Mouse (Mus musculus) CD4-positive helper T cell, adult 2 months (primary cell): ENCODE measurements around the gene Atrn.

Source experiments
- DNase-seq: peaks from one replicate; pipeline ENCODE4 v3.0.0-alpha.2; 2012; ENCODE audit warnings: low read depth, missing footprints, low spot score

Gene Atrn

DNA sequence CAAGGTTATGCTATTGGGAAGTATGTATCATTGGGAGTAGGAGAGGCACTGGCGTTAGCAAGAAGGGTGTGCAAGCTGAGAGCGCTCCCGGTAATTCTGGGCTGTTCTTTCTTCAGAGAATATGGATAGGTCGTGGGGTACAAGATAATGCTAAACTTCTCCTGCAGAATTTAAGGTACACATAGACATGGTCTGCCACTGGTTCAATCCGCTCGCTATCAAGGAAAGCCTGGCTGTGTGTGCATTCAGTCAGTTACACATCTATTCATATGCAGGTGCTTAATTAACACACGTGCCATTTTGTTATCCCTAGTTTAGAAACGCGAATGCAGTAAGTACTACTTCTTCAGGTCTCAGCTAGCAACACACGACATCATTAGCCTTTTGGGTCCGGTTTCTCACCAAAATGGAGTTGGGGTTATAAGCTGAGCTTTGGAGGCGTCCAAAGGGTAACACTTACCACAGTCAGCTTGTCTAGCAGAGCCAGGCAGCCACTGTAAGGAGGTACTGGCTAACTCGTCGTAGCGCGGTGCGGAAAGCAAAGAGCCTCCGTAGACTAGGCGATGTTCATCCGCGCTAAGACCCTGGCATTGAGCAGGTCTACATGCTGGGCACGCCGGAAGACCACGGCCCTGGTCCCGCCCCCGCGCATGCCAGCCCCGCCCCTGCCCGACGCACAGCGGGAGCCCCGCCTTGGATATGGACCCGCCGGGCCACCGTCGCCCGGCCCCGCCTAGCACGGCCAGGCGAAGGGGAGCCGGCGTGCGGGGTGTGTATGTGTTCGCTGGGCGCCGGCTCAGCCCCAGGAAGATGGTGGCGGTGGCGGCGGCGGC lies at the start of gene Atrn, which contains the start of gene 4930402H24Rik:
TSS of gene Atrn (plus strand) at position 745 of the 833 bp plus-strand sequence.
TSS of gene 4930402H24Rik (minus strand) at position 656 of the 833 bp plus-strand sequence.
- DNase-seq: peak; percentile 95

DNA sequence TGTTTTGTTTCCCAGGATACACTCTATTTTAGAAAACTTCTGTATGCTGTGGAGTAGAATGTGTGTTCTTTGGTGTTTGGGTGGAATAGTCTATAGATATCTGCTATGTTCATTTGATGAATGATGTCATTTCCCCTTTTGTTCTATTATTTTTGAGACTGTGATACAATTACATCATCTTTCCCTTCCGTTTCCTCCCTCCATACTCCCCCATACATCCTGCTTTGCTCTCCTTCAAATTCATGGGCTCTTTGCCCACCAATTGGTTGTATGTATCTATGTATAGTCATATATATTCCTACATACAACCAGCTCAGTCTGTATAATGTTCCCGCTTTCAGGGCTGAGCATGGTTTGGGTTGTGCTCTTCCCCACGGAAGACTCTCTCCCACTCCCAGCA lies 44.2 kb upstream of the Atrn start:
- no peak for DNase-seq

DNA sequence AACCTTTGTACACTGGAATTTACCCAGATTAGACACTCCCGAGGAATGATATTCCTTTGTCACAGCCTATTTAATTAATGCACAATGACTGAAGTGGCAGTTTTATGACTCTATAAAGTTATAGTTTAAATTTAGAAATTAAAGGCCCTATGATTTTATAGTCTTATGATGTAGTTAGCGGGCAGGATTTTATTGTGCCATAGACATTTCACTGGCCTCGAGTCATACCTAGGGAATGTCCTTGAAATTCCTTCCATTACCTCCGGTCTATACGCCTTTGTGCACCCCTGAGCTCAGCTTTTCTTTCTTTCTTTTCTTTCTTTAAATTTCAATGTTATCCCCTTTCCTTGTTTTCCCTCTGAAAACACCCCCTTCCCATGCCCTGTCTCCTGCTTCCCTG lies 35.4 kb upstream of the Atrn start:
- no peak for DNase-seq

DNA sequence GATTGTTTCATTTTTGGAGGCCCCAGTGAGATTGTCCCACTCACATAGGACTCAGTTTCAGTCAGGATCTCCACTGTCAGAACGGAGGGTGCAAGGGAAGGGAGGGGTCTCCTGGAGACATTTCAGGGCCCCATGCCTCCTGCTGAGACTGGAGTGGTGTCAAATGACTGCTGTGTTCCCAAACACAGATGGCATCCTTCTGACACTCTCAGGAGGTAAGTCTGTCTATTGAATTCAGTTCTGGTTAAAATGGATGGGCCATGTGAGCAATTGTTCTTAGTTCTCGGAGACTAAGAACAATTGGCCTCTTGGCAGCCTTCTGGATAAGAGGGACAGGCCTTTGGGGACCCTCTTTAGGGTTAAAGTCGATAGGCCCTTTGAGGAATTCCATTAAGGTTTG lies 28.9 kb upstream of the Atrn start:
- no peak for DNase-seq

DNA sequence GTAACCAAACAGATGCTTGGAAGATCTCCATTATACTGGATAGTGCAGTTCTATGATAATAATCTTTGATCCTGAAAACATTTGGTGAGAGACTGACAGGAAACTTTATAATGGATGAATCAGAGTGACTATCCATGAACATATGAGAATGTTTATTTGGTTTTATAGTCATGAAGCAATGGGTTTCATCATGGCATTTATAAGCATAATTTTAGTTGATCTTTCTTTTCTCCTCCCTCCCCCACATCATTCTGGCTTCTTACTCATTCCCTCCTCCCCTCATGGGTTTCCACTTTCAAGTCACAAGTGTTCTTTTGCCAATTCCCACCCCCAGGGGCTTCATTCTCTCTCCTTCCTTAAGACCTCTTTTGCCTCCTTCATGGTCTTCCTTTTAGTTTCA lies 19.3 kb upstream of the Atrn start:
- no peak for DNase-seq

DNA sequence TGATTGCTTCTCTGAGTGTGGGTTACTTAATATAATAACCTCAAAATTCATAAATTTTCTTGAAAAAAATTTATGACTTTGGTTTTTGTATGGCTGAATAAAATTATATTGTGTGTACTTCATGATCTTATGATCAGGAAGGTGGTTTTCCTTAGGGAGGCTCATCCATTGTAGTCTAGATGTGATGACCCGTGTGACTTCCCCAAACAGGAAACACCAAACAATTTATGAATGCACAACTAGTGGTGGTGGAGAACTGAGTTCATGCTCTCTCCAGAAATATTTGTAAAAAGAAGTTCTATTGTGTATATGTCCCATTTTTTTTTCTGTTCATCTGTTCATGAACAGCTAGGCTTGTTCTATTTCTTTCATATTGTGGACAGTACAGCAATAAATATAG lies 18.8 kb upstream of the Atrn start:
- DNase-seq: no peak

DNA sequence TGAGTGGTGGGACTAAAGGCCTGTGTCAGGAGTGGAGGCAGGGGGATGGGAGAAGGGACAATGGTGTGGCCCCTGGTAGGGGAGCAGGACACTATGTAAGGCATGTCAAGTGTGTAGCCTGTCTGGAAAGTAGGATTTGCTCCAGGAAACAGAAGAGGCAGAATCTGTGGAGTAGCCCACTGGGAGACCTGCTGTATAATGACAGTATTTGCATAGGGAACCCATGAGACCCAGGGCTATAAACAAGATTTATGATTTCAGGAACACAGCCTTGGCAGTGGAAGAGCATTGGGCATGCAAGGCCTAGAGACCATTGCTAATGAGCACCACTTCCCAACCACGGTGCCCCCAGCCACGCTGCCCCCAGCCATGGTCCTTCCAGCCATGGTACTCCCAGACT lies 9.4 kb upstream of the Atrn start:
- DNase-seq: no peak

DNA sequence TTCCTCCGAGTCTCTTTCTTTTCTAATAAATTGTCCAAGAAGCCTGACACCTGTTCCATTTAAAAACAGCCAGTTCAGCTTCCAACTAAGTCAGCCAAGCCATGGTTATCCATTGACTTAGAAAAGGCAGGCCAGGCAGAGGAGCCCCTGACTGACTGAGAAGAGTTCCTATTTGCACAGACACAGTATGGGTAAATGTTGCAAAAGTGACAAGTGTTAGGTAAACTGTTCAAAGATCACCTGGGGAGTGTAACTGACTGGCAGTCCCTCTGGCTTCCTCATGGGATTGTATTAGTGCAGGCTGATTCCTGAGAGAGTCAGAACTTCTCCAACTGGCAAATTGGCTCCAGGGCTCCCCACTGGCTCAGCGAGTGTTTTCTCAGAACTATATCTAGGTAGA lies 8.4 kb upstream of the Atrn start:
- DNase-seq: no peak

DNA sequence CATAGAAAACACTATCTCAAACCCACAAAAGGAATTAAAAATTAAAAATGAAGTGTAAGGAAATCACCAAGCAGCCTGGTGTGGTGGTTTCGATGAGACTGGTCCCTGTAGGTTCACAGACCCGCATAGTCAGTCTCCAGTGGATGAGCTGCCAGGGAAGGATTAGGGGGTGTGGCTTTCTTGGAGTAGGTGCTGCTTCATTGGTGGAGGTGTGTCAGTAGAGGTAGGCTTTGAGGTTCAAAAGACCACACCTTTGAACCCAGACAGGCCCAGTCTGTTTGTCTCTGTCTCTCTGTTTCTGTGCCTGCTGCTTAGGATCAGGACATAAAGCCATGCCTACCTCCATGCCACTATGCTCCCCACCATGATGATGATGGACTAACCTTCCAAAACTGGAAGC lies 7.5 kb upstream of the Atrn start:
- no peak for DNase-seq

DNA sequence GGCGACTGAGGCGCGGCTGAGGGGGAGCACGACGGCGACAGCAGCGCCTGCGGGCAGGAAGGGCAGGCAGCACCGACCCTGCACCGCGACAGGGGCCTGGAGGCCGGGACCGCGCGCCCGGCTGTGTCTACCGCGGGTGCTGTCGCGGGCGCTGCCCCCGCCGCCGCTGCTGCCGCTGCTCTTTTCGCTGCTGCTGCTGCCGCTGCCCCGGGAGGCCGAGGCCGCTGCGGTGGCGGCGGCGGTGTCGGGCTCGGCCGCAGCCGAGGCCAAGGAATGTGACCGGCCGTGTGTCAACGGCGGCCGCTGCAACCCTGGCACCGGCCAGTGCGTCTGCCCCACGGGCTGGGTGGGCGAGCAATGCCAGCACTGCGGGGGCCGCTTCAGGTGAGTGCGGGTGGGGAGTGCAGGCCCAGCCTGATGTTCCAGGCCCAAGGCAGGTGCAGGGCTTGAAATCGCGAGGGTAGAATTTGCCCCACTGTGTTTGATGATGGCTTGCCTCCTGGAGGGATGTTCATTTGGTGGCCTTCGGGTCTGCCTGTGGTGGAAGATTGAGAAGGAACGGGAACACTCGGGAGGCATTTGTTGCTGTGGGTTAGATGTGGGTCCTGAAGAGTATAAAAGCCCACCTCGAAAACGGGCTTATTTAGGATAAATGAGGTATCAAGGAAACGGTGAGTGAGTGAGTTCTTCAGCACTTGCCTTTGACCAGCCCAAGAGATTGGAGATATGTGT lies 455 bp downstream of the Atrn start:
- DNase-seq: no peak

DNA sequence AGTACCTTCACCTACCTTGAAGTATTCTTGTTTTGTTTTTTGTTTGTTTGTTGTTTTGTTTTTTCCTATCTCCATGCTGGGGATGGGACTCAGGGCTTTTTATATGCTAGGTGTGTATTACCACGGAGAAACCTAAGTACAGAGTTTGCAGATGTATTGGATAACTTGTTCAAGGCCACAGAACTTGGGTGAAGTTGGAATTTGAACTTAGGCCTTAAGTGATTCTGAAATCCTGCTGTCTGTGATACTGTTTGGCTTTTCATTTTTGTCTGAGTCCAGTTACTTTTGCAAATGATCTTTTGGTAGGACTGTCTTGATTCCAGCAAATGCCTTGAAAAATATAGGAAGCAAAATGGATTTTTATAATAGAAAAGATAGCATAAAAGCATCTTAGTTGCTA lies 5.4 kb downstream of the Atrn start:
- DNase-seq: no peak

DNA sequence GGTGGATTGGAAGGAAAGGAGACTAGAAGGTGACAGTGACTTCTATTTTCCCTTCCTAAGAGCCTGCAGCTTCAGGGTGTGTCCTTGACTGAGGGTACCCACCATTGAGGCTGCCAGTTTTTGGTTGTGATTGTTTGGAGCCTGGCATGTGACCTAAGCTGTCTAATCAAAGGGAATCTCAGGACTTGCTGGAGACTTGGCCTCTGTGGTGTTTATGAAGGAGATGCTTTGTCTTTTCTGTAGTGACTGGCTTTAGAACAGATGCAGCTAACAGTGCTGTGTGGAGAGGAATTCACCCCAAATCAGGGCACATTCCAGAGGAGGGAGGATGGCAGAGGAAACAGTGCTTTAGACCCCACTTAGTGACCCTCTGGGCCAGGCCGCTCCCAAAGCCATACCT lies 8.6 kb downstream of the Atrn start:
- DNase-seq: no peak

DNA sequence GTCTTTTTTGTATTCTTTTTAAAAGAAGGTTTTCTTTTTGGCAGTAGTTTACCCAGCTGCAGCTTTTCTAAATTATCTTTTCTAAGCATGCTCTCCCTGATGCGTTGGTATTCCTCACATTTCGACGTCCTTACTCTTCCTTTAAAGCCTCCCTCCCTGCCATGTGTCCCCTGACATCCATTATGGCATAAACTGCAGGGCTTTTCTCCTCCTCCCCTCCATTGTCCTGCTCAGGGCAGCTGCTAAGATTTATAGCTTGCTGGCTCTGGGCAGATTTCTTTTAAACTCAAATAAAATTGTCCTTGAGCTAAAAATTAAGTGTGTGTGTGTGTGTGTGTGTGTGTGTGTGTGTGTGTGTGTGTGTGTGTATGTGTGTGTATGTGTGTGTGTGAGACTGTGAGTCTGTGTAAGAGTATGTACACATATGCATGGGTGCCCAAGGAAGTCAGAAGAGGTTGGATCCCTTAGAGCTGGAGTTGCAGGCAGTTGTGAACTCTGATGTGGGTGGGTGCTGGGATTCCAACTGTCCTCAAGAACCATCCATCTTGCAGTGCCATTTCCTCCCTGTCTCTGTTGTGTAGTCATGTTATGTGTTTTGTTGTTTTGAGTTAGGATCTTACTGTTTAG lies 10.3 kb downstream of the Atrn start:
- DNase-seq: no peak

DNA sequence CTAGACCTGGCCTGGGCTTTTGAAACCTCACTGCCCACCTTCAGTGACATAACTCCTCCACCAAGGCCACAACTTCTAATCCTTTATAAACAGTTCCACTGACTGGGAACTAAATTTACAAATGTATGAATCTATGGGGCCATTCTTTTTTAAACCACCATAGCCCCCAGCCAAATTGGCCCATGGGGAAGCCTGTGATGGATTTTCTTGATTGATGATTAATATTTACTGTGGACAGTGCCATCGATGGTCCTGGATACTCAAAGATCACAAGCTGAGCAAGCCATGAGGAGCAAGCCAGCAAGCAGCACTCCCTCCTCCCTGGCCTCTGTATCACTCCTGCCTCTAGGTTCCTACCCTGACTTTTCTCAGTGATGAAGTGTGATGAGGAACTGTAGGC lies 11.4 kb downstream of the Atrn start:
- no peak for DNase-seq

DNA sequence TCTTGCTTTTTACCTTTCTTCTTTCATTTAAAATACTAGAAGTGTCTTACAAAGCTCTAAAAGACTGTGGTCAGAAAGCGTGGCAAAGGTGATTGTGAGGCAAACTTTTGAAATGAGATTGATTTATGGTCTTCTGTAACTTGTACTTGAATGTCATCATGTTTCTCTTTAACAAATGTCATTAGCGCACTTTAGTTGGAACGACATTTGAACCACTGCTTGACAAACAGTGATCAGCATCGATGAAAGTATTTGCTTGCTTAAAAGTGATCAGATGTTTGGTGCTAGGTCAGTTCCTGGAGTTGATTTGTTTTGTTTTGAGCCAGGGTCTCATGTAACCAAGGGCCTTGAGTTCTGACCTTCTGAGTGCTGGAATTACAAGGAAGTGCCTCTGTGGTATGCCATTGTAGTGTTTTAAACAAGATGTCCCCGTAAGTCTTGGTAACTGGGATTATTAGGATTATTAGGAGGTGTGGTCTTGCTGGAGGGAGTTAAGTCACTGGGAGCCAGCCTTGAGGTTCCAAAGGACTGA lies 12.8 kb downstream of the Atrn start:
- no peak for DNase-seq

DNA sequence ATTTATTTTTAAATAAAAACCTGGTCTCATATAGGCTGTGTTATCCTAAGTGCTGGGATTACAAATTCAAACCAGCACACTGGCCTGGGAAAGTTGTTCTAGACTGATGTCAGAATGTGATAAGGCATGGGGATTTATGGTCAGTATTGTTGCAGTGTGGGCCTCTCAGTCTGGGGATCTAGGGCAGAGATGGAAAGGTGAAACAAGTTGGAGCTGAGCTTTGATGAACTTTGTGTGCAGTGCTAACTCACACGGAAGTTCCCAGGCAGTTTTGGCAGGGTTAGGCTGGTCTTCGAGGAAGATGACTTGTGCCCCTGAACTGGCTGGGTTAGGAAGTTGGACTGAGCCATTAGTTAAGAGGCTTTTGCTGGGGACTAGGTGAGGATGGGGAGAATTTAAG lies 18.7 kb downstream of the Atrn start:
- DNase-seq: no peak

DNA sequence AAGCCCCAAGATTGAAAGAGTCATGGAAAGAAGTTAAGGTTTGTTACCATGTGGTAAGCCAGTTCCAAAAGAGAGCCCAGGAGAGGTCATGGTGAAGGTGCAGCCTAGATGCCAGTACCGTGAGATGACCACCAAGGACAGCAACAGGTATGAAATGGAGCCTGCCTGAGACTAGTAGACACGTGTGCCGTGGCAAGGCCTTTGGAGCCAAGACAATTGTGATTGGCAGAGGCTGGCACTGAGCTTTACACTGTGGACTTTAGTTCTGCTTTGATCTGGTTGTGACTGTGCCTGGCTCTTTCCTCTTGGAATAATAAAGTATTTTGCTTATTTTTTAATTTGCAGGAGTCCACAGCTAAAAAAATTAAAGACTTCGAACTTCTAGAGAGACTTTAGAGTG lies 21.7 kb downstream of the Atrn start:
- DNase-seq: no peak

DNA sequence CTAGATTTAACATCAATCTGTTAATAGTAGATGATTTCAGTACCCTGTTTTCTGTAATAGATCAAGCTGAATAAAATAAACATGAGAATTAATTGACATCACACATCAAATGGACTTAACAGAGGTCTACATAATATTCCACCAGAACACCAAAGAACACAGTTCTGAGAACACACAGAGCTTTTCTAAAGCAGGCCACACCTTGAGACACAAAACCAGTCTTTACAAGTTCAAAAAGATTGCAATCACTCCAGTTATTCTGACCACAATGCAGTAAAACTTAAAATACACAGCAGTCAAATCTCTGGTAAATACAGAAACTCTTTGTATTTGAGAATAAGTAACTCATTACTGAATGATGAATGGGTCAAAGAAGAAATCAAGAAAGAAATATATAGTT lies 22.2 kb downstream of the Atrn start:
- DNase-seq: no peak

DNA sequence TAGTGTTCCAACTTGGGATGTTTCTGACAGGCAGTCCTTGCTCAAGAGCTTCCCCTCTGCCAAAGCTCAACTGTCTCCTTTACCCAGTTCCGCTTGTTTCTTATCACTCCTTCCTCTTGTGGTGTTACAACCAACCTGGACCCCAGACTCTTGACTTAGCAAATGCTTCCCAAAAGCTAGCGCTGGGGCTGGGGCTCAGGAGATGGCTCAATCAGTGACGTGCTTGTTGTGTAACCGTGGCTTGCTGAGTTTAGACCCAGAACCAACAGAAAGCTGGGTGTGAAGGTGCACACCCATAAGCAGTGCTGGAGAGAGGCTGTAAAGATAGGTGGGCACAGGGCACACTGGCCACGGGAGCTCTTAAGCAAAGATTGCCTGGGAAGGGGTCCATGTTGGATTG lies 23.7 kb downstream of the Atrn start:
- no peak for DNase-seq

DNA sequence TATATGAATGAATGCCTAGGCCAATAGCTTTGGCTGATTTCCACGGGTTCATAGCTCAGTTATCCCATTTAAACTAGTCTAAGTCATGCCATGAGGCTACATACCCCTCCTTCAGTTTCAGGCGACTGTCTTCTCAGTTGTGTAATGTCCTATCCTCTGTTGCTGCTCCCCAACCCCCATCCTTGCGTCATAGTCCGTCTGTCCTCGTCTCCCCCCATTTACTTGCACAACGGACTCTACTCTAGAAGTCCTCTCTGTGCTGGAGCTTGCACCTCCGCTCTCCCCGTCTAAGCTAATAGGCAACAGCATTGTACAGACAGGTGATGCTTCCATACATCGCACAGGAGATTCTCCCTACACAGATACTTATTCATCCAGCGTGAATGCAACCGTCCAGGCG lies 26.6 kb downstream of the Atrn start:
- no peak for DNase-seq

DNA sequence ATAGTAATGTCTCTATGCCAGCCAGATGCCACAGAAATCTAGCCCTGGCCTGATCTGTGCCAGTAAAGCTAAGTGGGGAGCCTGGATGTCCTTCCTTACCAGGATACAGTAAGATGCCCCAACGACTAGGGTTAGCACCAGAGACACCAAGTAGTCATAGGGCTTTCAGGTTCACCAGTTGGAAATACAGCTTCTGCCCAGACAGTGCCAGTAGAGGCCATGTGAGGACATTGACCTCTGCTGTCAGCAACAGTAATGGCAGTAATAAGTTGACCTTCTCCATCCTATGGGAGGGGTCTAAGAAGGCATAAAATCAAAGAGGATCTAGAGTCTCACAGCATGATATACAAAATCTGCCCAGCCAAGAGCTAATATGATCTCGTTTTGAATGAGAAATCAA lies 43.5 kb downstream of the Atrn start:
- no peak for DNase-seq

DNA sequence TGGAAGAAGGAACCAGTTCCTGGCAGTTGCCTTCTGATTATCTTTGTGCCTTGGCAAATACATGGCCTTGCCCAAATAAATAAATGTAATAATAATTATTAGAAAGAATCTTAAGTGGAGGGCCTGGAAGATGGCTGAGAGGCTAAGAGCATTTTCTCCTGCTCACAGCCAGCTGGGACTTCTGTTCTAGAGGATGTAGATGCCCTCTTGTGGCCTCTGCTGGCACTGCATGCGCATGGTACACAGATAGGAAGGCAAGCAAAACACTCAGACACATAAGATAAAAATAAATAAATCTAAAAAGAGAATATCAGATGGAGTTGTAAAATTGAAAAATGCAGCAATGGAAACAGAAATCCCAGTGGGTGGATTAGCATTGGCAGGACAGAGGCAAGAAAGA lies 44.3 kb downstream of the Atrn start:
- peak; percentile 71 for DNase-seq
